Mouse (Mus musculus): Measurements from ENCODE around the gene Psmb1.
"Not testable (repeated sequence)": the region's sequence is repeated elsewhere in the genome, so short reads cannot be mapped to it uniquely, and the experiment has no call there.

GRCm38 (mm10) chr17:15449144-15449543 is 50.4 kb downstream of the Psmb1 start:
- TF ChIP-seq GATA1 (IDR thresholded peaks at IDR 0.05; ENCODE audit: low read depth, low read length); E2F4 (IDR thresholded peaks at IDR 0.05; ENCODE audit: borderline replicate concordance, low read depth, low read length); TCF12 (IDR thresholded peaks at IDR 0.05; ENCODE audit: low read depth, low read length); CTCF (IDR thresholded peaks at IDR 0.05 in 2 of 3, conservative IDR thresholded peaks at IDR 0.05 in 1 of 3; ENCODE audit: control insufficient read depth in 1 of 3, insufficient read depth in 1 of 3, low read depth in 2 of 3, low read length in 3 of 3, poor library complexity in 1 of 3, severe bottlenecking in 1 of 3); POLR2A (IDR thresholded peaks at IDR 0.05; ENCODE audit: control insufficient read depth in 1 of 2, insufficient read depth in 1 of 2, low read depth in 1 of 2, low read length in 2 of 2, poor library complexity in 1 of 2); ETS1 (IDR thresholded peaks at IDR 0.05; ENCODE audit: low read depth, low read length); SIN3A (IDR thresholded peaks at IDR 0.05; ENCODE audit: low read length); POLR2AphosphoS2 (IDR thresholded peaks at IDR 0.05; ENCODE audit: low read length); TAL1 (IDR thresholded peaks at IDR 0.05; ENCODE audit: low read length); CHD1 (IDR thresholded peaks at IDR 0.05; ENCODE audit: low read depth, low read length); NRF1 (IDR thresholded peaks at IDR 0.05; ENCODE audit: insufficient read depth, low read depth, low read length, poor library complexity, severe bottlenecking); MAZ (IDR thresholded peaks at IDR 0.05; ENCODE audit: low read depth, low read length); GABPA (IDR thresholded peaks at IDR 0.05; ENCODE audit: low read depth, low read length); UBTF (IDR thresholded peaks at IDR 0.05; ENCODE audit: borderline replicate concordance, insufficient read depth, low read depth, low read length): not testable (repeated sequence)

All from MEL (cell line).